Mouse (Mus musculus) Patski (cell line): ENCODE results near the gene Sh3bp2. TPM values are rescaled to one million over a fixed set of nuclear protein-coding genes. Genes with fewer than 3 reads are reported as not detected.

Experiments used
- ATAC-seq: fragments of 100-300 bp; one replicate; pipeline ENCODE4 v1.8.0; 2021
- CTCF ChIA-PET: fragments of 350-600 bp; sonication (Branson Sonifier 250); formaldehyde crosslinking; loops from one replicate; lab custom pipeline; 2022; ENCODE audit warnings: inconsistent platforms; lab: Charles Lee
- POLR2A ChIA-PET: fragments of 350-600 bp; sonication (Branson Sonifier 250); formaldehyde crosslinking; loops from one replicate; lab custom pipeline; 2022; ENCODE audit warnings: antibody characterized with exemption, inconsistent platforms; lab: Charles Lee
- DNase-seq: peaks from one replicate; pipeline ENCODE4 v3.0.0-alpha.2; 2011; ENCODE audit warnings: low read depth, low spot score
- H3K27me3 ChIP-seq: fragments of 371-371 bp; one replicate; pipeline ENCODE4 v1.5.1; 2021
- CTCF ChIP-seq: fragments of 100-300 bp; IDR thresholded peaks from one replicate; pipeline ENCODE4 v1.5.1; 2021
- in situ Hi-C: fragments of 300-500 bp; cut with MboI; formaldehyde crosslinking; loops from 3 replicates; pipeline ENCODE4 v1.11.1; 2018; ENCODE audit warnings: low pct_unique_long_range_greater_than_20kb, mixed read lengths
- polyA plus RNA-seq: library from polyadenylated mRNA; unstranded; gene quantifications from one replicate; pipeline ENCODE4 v1.2.3, GENCODE M21; 2021

Sh3bp2 gene
- polyA plus RNA-seq, 1 experiment from 2014 or later, result 18.2 TPM

DNA sequence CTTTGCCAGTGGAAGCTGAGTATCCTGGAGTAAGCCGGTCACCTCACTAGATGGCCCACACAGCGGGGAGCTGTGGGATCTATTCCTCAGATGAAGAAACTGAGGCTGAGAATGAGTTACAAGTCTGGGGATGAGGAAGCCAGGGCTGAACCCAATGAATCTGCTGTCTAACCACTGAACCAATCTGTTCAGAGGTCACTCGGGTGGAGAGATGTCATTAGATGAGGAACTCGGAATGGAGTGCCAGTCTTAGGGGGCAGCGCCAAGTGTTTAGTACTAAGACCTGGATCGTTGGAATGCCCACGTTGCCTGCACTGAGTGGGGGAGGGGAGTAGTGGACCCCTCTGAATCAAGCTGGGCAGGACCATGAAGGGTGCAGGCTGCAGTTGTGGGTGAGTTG is 12.4 kb downstream of the Sh3bp2 start:
- no peak for TF ChIP-seq CTCF
- ChIA-PET CTCF (interaction anchor here (1.7 to 1.8 kb wide), 2 partner anchors 9 to 10 kb away, joined by 5 read pairs; no protein-coding TSS in a partner anchor), POLR2A (no interaction called here)
- H3K27me3 ChIP-seq, result no peaks in the 10 kb centered on the region
- ATAC-seq (no peak), DNase-seq (no peak)
- in situ Hi-C loops, result no loop called here

DNA sequence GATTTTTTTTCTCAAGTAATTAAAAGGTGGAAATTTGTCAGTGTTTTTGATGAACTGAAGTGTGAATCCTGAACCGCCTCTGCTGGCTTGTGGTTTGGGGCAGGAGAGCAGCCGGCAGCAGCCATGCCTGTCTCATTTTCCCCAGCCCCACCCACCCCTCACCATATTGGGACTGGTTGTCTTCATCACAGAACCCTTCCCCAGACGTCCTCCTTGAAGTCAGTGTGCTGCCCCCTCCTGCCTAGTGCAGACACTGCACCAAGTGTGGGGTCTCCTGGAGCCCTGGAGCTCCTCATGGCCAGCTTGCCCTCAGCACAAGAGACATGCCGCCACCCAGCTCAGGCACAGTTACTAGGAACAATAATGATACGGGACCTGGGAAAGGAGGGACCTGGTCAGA is 12.9 kb downstream of the Sh3bp2 start:
- no peak for ATAC-seq
- in situ Hi-C loops, result no loop called here

DNA sequence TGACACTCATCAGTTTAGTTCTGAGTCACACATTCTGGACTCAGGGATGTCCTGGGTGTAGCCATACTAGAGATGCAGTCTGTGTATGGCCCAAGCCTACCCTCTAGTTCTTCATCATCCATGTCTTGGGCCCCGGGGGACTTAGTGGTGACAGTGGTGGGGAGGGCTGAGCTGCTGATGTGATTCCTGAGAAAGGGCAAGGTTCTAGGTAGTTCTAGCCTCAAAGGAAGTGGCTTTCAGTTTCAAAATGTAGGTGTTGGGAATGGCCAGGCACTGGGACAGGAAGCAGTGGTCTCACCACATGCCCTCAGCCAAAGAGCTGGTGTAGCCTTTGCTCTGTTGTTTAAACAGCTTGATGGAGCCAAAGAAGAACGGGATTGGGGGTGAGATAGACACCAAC is 13.5 kb downstream of the Sh3bp2 start:
- no peak for DNase-seq
- no peak for ATAC-seq
- CTCF ChIA-PET, result interaction anchor here (0.8 to 1.8 kb wide), 4 partner anchors 9 to 512 kb away, joined by 3 to 5 read pairs (median 4); no protein-coding TSS in a partner anchor
- POLR2A ChIA-PET, result interaction anchor here (0.9 kb wide), 1 partner anchor 25 kb away, joined by 3 read pairs; the partner anchor contains the start of gene Tnip2
- TF ChIP-seq CTCF, result no peak
- H3K27me3 ChIP-seq, result no peaks in the 10 kb centered on the region
- in situ Hi-C loops, result no loop called here

More for the DNA sequence above, 12.9 kb downstream of the Sh3bp2 start:
- CTCF ChIA-PET, result interaction anchor here (0.8 to 1.8 kb wide), 4 partner anchors 9 to 513 kb away, joined by 3 to 5 read pairs (median 4); no protein-coding TSS in a partner anchor
- no peak for TF ChIP-seq CTCF
- POLR2A ChIA-PET, result interaction anchor here (0.9 kb wide), 1 partner anchor 25 kb away, joined by 3 read pairs; the partner anchor contains the start of gene Tnip2
- DNase-seq, result no peak
- H3K27me3 ChIP-seq, result no peaks in the 10 kb centered on the region

DNA sequence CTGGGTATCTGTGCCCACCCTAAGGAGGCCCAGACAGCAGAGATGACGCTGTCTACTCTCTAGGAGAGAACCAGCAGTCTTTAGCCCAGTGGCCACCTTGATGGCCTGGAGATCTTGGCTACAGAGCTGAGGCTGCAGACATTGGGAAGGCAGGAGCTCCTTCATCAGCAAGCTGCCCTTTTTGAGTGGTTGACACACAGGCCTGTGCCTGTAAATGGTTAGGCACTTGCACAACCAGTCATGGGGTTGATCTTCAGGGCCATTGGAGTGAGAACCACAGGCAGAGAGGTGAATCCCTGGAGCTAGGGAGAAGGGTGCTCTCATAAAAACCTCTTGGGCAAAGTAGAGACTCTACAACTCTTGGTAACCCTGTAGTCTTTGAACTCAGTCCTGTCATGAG is 16.5 kb downstream of the Sh3bp2 start:
- ChIA-PET CTCF (interaction anchor here (0.7 kb wide), 1 partner anchor 91 kb away, joined by 3 read pairs; no protein-coding TSS in a partner anchor), POLR2A (interaction anchor here (0.6 to 1.1 kb wide), 2 partner anchors 94 to 248 kb away, joined by 3 to 4 read pairs; partner anchors contain the start of gene Mfsd10)
- DNase-seq (no peak), ATAC-seq (no peak)
- in situ Hi-C loops, result no loop called here
- TF ChIP-seq CTCF, result no peak
- no peaks in the 10 kb centered on the region for H3K27me3 ChIP-seq

DNA sequence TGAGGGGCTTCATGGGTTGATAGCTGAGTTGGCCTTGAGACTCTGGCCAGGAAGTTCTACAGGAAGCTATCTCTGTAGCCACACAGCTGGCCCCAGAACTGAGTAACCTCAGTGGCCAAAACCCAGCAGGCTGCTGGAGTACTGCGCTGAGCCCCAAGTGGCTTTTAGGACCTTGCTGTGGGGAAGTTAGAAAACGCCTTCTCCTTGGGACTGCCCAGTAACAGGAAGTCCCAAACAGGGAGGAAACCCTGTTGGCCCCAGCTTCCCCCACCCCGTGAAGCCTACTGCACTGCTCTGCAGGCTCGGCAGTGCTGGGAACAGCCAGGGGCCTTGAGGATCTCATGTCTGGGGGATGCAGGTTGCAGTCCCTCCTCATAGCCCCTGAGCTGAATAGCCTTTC is 17.5 kb downstream of the Sh3bp2 start:
- no peaks in the 10 kb centered on the region for H3K27me3 ChIP-seq
- DNase-seq (no peak), ATAC-seq (no peak)
- ChIA-PET POLR2A (interaction anchor here (1.1 kb wide), 1 partner anchor 93 kb away, joined by 3 read pairs; the partner anchor contains the start of gene Mfsd10), CTCF (interaction anchor here (0.8 kb wide), 1 partner anchor 13 kb away, joined by 3 read pairs; no protein-coding TSS in a partner anchor)
- in situ Hi-C loops, result no loop called here
- no peak for TF ChIP-seq CTCF

DNA sequence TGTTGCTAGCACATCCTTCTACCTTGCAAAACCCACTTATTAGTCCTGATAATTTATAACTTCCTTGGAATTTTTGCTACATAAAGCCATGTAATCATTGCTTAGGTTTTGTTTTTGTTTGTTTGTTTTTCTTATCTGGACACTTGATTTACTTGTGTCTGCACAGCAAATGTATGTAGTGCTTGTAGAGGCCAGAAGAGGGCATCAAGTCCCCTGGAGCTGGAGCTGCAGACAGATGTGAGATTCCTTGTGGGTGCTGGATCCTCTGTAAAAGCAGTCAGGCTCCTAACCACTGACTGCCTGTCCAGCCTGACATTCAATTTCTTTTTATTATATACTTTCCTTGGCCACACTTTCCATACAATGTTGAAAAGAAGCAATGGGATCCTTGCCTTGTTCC is 21.8 kb downstream of the Sh3bp2 start:
- H3K27me3 ChIP-seq, result no peaks in the 10 kb centered on the region
- in situ Hi-C loops, result no loop called here
- no peak for TF ChIP-seq CTCF
- ChIA-PET POLR2A (interaction anchor here (1.1 kb wide), 1 partner anchor 11 kb away, joined by 3 read pairs; no protein-coding TSS in a partner anchor), CTCF (interaction anchor here (1.0 to 2.3 kb wide), 9 partner anchors 8 to 112 kb away, joined by 3 to 12 read pairs (median 4); partner anchors contain the start of gene Nop14)
- DNase-seq, result no peak
- no peak for ATAC-seq

DNA sequence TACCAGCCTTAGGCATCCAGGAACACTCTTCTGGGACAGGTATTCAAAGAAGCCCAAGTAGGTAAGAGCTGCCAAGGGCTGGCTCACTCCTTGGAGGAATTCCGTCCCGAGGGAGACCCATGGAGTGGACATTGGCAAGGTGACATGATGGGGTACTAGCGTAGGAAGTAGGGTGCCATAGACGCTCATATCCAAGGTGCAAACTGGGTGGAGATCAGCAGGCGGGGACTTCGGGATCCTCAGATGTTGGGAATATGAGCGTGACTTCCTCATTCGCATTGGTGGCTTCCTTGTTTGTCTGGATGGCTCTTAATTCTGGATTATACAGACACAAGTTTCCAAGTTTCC is 23.5 kb downstream of the Sh3bp2 start:
- ChIA-PET POLR2A (interaction anchor here (1.0 kb wide), 1 partner anchor 111 kb away, joined by 3 read pairs; the partner anchor contains the start of genes Grk4 and Nop14), CTCF (interaction anchor here (1.1 kb wide), 1 partner anchor 39 kb away, joined by 3 read pairs; no protein-coding TSS in a partner anchor)
- H3K27me3 ChIP-seq, result no peaks in the 10 kb centered on the region
- in situ Hi-C loops, result no loop called here
- ATAC-seq (peak; percentile 10), DNase-seq (no peak)
- no peak for TF ChIP-seq CTCF

DNA sequence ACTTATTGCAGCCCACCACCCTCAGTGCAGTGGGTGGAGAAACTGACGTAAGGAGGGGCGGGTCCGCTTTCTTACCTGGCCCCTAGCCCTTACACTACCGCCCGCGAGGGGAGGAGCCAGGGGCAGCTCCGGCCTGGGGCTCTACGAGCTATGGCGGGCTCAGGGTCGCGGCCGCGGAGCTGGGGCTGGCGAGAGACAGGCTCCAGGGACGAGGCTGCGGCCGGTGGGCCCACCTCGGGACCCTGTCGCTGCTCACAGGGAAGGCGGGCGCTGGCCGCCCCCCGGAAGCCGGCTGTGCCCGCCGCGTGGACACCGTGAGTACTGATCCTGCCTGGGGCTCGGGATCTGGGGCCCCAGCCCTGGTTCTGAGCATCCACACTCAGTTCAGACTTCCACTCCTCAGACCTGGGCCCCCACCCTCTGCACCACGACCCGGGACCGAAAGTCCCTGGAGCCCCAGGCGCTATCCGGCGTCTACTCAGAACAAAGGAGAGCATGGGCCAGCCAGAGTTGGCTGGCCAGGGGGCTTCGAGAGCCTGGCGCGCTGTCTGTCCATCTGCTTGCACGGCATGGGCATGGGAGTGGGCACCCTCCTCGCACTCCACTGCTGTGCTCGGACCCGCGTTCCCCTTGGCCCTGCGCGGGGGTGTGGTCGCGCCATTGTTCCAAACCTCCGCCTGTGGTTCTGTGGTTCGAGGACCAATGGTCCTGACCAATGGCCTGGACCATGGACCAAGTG is 24.0 kb downstream of the Sh3bp2 start:
- no peaks in the 10 kb centered on the region for H3K27me3 ChIP-seq
- ATAC-seq (peak; percentile 22), DNase-seq (no peak)
- ChIA-PET CTCF (interaction anchor here (1.1 to 1.7 kb wide), 2 partner anchors 13 to 39 kb away, joined by 3 to 4 read pairs; no protein-coding TSS in a partner anchor), POLR2A (interaction anchor here (1.0 kb wide), 1 partner anchor 110 kb away, joined by 3 read pairs; the partner anchor contains the start of genes Grk4 and Nop14)
- no peak for TF ChIP-seq CTCF
- in situ Hi-C loops, result no loop called here

DNA sequence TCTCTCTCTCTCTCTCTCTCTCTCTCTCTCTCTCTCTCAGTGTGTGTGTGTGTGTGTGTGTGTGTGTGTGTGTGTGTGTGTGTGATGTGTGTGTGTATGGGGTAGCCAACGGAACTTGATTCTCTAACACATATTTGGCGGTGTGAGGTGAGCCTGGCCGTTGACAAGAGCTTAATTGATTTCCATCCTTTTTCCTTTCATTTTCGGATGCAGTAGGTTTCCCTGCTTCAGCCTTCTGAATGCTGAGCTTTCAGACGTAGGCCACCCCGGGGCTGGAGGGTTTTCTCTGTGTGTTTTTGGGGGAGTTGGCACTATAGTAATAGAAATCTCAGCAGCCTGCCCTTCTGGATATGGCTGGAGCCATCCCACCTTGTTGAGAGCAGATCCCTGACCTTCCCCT is 24.6 kb downstream of the Sh3bp2 start:
- no peak for TF ChIP-seq CTCF
- CTCF ChIA-PET, result interaction anchor here (0.6 to 1.7 kb wide), 2 partner anchors 13 to 28 kb away, joined by 3 to 4 read pairs; no protein-coding TSS in a partner anchor
- H3K27me3 ChIP-seq, result no peaks in the 10 kb centered on the region
- no peak for DNase-seq
- ATAC-seq, result no peak
- in situ Hi-C loops, result no loop called here
- POLR2A ChIA-PET, result interaction anchor here (0.6 to 1.1 kb wide), 2 partner anchors 86 to 574 kb away, joined by 3 to 5 read pairs; no protein-coding TSS in a partner anchor

DNA sequence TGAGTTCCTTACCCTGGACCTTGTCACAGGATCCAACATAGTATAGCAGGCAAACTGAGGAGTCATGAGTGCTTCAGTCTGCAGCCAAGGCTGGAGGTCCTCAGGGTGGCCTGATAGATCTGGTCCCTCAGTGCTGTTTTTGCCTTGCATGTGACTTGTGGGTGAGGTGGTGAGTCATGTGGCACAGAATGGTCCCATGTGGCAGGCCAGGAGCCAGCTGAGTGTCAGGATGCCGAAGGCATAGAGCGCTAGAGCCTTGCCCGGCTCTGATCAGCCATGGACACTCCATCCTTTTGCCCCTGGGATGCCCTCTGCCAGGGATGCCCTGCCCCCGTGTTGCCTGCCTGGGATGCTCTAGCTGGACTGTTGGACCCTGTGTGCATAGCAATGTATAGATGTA is 26.2 kb downstream of the Sh3bp2 start:
- ChIA-PET CTCF (no interaction called here), POLR2A (interaction anchor here (1.4 to 1.5 kb wide), 2 partner anchors 22 to 108 kb away, joined by 3 to 7 read pairs; partner anchors contain the start of genes Add1, Grk4 and Nop14)
- ATAC-seq, result no peak
- no peak for TF ChIP-seq CTCF
- in situ Hi-C loops, result no loop called here
- no peaks in the 10 kb centered on the region for H3K27me3 ChIP-seq
- no peak for DNase-seq
